Mouse (Mus musculus): ENCODE measurements around the gene Zfp668. TPM values are rescaled to one million over a fixed set of nuclear protein-coding genes. Genes with fewer than 3 reads are reported as not detected.

The Zfp668 gene
- polyA plus RNA-seq, 1 experiment from 2014 or later = 20.9 TPM

- Histone ChIP-seq H3K27ac (replicated peaks; ENCODE audit: low read depth, low read length) (peak overlapping the region; percentile 96), H3K4me1 (ENCODE audit: control insufficient read depth, insufficient read depth, low read length) (no peaks in the 10 kb centered on the region), H3K27me3 (ENCODE audit: control insufficient read depth, insufficient read depth, low read length) (no peaks in the 10 kb centered on the region), H3K9me3 (replicated peaks; ENCODE audit: control insufficient read depth, low read length) (no peaks in the 10 kb centered on the region), H3K36me3 (replicated peaks; ENCODE audit: control insufficient read depth, insufficient read depth, low read depth, low read length) (peaks cover 19% of the 10 kb centered on the region), H3K4me2 (ENCODE audit: low read depth, low read length) (peak overlapping the region; percentile 70), H3K9ac (replicated peaks; ENCODE audit: low read length) (peak overlapping the region; percentile 99), H3K4me3 (ENCODE audit: low read depth, low read length) (peak overlapping the region; percentile 93)
- peak; percentile 96 for ATAC-seq (replicated peaks; ENCODE audit: insufficient number of reproducible peaks, low FRiP score, low TSS enrichment, low read depth)
- 0% methylated on average over 43 of the region's 43 CpGs for WGBS
- DNase-seq (ENCODE audit: low spot score) = peak; percentile 99
Measured at GRCm38 (mm10) chr7:127875627-127876001, 1.0 kb downstream of the Zfp668 start.

GRCm38 (mm10) chr7:127874812-127875626, 1.6 kb downstream of the Zfp668 start:
- Histone ChIP-seq H3K9ac (replicated peaks; ENCODE audit: low read length) (peak overlapping the region; percentile 99), H3K27ac (replicated peaks; ENCODE audit: low read depth, low read length) (peak overlapping the region; percentile 96), H3K4me1 (ENCODE audit: control insufficient read depth, insufficient read depth, low read length) (no peaks in the 10 kb centered on the region), H3K9me3 (replicated peaks; ENCODE audit: control insufficient read depth, low read length) (no peaks in the 10 kb centered on the region), H3K4me3 (ENCODE audit: low read depth, low read length) (peak overlapping the region; percentile 93), H3K36me3 (replicated peaks; ENCODE audit: control insufficient read depth, insufficient read depth, low read depth, low read length) (peaks cover 16% of the 10 kb centered on the region), H3K4me2 (ENCODE audit: low read depth, low read length) (peak overlapping the region; percentile 52), H3K27me3 (ENCODE audit: control insufficient read depth, insufficient read depth, low read length) (no peaks in the 10 kb centered on the region)
- DNase-seq (ENCODE audit: low spot score) (peak; percentile 52), ATAC-seq (replicated peaks; ENCODE audit: insufficient number of reproducible peaks, low FRiP score, low TSS enrichment, low read depth) (peak; percentile 3; the same call in 1 of the 2 replicates)
- WGBS = 5% methylated on average over 20 of the region's 20 CpGs

- Histone ChIP-seq H3K9me3 (replicated peaks; ENCODE audit: control insufficient read depth, low read length) (no peaks in the 10 kb centered on the region), H3K4me1 (ENCODE audit: control insufficient read depth, insufficient read depth, low read length) (no peaks in the 10 kb centered on the region), H3K27me3 (ENCODE audit: control insufficient read depth, insufficient read depth, low read length) (no peaks in the 10 kb centered on the region), H3K4me2 (ENCODE audit: low read depth, low read length) (no peak overlapping the region), H3K36me3 (replicated peaks; ENCODE audit: control insufficient read depth, insufficient read depth, low read depth, low read length) (peaks cover 16% of the 10 kb centered on the region), H3K9ac (replicated peaks; ENCODE audit: low read length) (no peak overlapping the region), H3K4me3 (ENCODE audit: low read depth, low read length) (no peak overlapping the region), H3K27ac (replicated peaks; ENCODE audit: low read depth, low read length) (no peak overlapping the region)
- no peak for DNase-seq (ENCODE audit: low spot score)
- ATAC-seq (replicated peaks; ENCODE audit: insufficient number of reproducible peaks, low FRiP score, low TSS enrichment, low read depth) = no peak
- WGBS = 84% methylated on average over 5 of the region's 5 CpGs
Measured at GRCm38 (mm10) chr7:127870136-127870821, 6.3 kb downstream of the Zfp668 start.

GRCm38 (mm10) chr7:127869149-127869810, 7.3 kb downstream of the Zfp668 start:
- Histone ChIP-seq H3K9me3 (replicated peaks; ENCODE audit: control insufficient read depth, low read length) (no peaks in the 10 kb centered on the region), H3K4me2 (ENCODE audit: low read depth, low read length) (no peak overlapping the region), H3K4me3 (ENCODE audit: low read depth, low read length) (no peak overlapping the region), H3K9ac (replicated peaks; ENCODE audit: low read length) (no peak overlapping the region), H3K27ac (replicated peaks; ENCODE audit: low read depth, low read length) (no peak overlapping the region), H3K27me3 (ENCODE audit: control insufficient read depth, insufficient read depth, low read length) (no peaks in the 10 kb centered on the region), H3K4me1 (ENCODE audit: control insufficient read depth, insufficient read depth, low read length) (no peaks in the 10 kb centered on the region), H3K36me3 (replicated peaks; ENCODE audit: control insufficient read depth, insufficient read depth, low read depth, low read length) (peaks cover 16% of the 10 kb centered on the region)
- WGBS = 89% methylated on average over 3 of the region's 3 CpGs
- DNase-seq (ENCODE audit: low spot score) (no peak), ATAC-seq (replicated peaks; ENCODE audit: insufficient number of reproducible peaks, low FRiP score, low TSS enrichment, low read depth) (no peak)

- Histone ChIP-seq H3K9ac (replicated peaks; ENCODE audit: low read length) (no peak overlapping the region), H3K27ac (replicated peaks; ENCODE audit: low read depth, low read length) (no peak overlapping the region), H3K9me3 (replicated peaks; ENCODE audit: control insufficient read depth, low read length) (no peaks in the 10 kb centered on the region), H3K36me3 (replicated peaks; ENCODE audit: control insufficient read depth, insufficient read depth, low read depth, low read length) (peaks cover 16% of the 10 kb centered on the region), H3K4me2 (ENCODE audit: low read depth, low read length) (no peak overlapping the region), H3K4me1 (ENCODE audit: control insufficient read depth, insufficient read depth, low read length) (no peaks in the 10 kb centered on the region), H3K4me3 (ENCODE audit: low read depth, low read length) (no peak overlapping the region), H3K27me3 (ENCODE audit: control insufficient read depth, insufficient read depth, low read length) (no peaks in the 10 kb centered on the region)
- 95% methylated on average over 18 of the region's 18 CpGs for WGBS
- no peak for DNase-seq (ENCODE audit: low spot score)
- ATAC-seq (replicated peaks; ENCODE audit: insufficient number of reproducible peaks, low FRiP score, low TSS enrichment, low read depth) = no peak
Measured at GRCm38 (mm10) chr7:127867641-127868040, 9.0 kb downstream of the Zfp668 start.

GRCm38 (mm10) chr7:127866434-127866833, 10.2 kb downstream of the Zfp668 start:
- Histone ChIP-seq H3K4me1 (ENCODE audit: control insufficient read depth, insufficient read depth, low read length) (no peaks in the 10 kb centered on the region), H3K27me3 (ENCODE audit: control insufficient read depth, insufficient read depth, low read length) (no peaks in the 10 kb centered on the region), H3K36me3 (replicated peaks; ENCODE audit: control insufficient read depth, insufficient read depth, low read depth, low read length) (peaks cover 16% of the 10 kb centered on the region), H3K9me3 (replicated peaks; ENCODE audit: control insufficient read depth, low read length) (no peaks in the 10 kb centered on the region), H3K4me3 (ENCODE audit: low read depth, low read length) (no peak overlapping the region), H3K4me2 (ENCODE audit: low read depth, low read length) (no peak overlapping the region), H3K9ac (replicated peaks; ENCODE audit: low read length) (no peak overlapping the region), H3K27ac (replicated peaks; ENCODE audit: low read depth, low read length) (no peak overlapping the region)
- WGBS = 92% methylated on average over 12 of the region's 12 CpGs
- ATAC-seq (replicated peaks; ENCODE audit: insufficient number of reproducible peaks, low FRiP score, low TSS enrichment, low read depth) (no peak), DNase-seq (ENCODE audit: low spot score) (no peak)

GRCm38 (mm10) chr7:127858258-127858657, 18.4 kb downstream of the Zfp668 start:
- no peaks in the 10 kb centered on the region for H3K27me3 ChIP-seq (ENCODE audit: control insufficient read depth, insufficient read depth, low read length)
- H3K9me3 ChIP-seq (replicated peaks; ENCODE audit: control insufficient read depth, low read length) = no peaks in the 10 kb centered on the region
- DNase-seq (ENCODE audit: low spot score) (no peak), ATAC-seq (replicated peaks; ENCODE audit: insufficient number of reproducible peaks, low FRiP score, low TSS enrichment, low read depth) (no peak)
- H3K4me1 ChIP-seq (ENCODE audit: control insufficient read depth, insufficient read depth, low read length) = no peaks in the 10 kb centered on the region
- WGBS = 90% methylated on average over 6 of the region's 6 CpGs
- H3K4me2 ChIP-seq (ENCODE audit: low read depth, low read length) = no peak overlapping the region
- no peaks in the 10 kb centered on the region for H3K36me3 ChIP-seq (replicated peaks; ENCODE audit: control insufficient read depth, insufficient read depth, low read depth, low read length)
- no peak overlapping the region for H3K27ac ChIP-seq (replicated peaks; ENCODE audit: low read depth, low read length)
- no peak overlapping the region for H3K4me3 ChIP-seq (ENCODE audit: low read depth, low read length)
- H3K9ac ChIP-seq (replicated peaks; ENCODE audit: low read length) = no peak overlapping the region

GRCm38 (mm10) chr7:127850906-127851305, 25.7 kb downstream of the Zfp668 start:
- ATAC-seq (replicated peaks; ENCODE audit: insufficient number of reproducible peaks, low FRiP score, low TSS enrichment, low read depth) = no peak
- WGBS = 63% methylated on average over 5 of the region's 5 CpGs

More at GRCm38 (mm10) chr7:127850906-127851305, 25.7 kb downstream of the Zfp668 start:
- H3K4me2 ChIP-seq (ENCODE audit: low read depth, low read length) = no peak overlapping the region
- no peaks in the 10 kb centered on the region for H3K9me3 ChIP-seq (replicated peaks; ENCODE audit: control insufficient read depth, low read length)
- H3K4me1 ChIP-seq (ENCODE audit: control insufficient read depth, insufficient read depth, low read length) = no peaks in the 10 kb centered on the region
- H3K9ac ChIP-seq (replicated peaks; ENCODE audit: low read length) = no peak overlapping the region
- H3K27ac ChIP-seq (replicated peaks; ENCODE audit: low read depth, low read length) = no peak overlapping the region
- H3K36me3 ChIP-seq (replicated peaks; ENCODE audit: control insufficient read depth, insufficient read depth, low read depth, low read length) = no peaks in the 10 kb centered on the region
- no peak overlapping the region for H3K4me3 ChIP-seq (ENCODE audit: low read depth, low read length)
- DNase-seq (ENCODE audit: low spot score) = no peak
- H3K27me3 ChIP-seq (ENCODE audit: control insufficient read depth, insufficient read depth, low read length) = no peaks in the 10 kb centered on the region

All from embryonic facial prominence, embryonic 11.5 days (tissue).